ENCODE assay signal across 12 mouse cellular contexts in genomic region chr14:32379395-32380098, GRCm38 (mm10). TPM values are rescaled to one million over a fixed set of nuclear protein-coding genes. Genes with fewer than 3 reads are reported as not detected.
DNase-seq lines count a peak whose midpoint lies in the region; ATAC-seq and TF ChIP-seq lines count a peak whose summit lies in the region.
"Had no signal": no experiment of that assay in that cellular context is flagged by ENCODE, and none has a peak within 500 bp of the region (broad histone marks: within the 10 kb centered on the region; RNA-seq: fewer than 3 reads in every experiment).

No protein-coding gene starts in this region.

- H3K27me3 ChIP-seq in kidney, embryonic 14.5 days (ENCODE audit: control insufficient read depth, insufficient read depth, low read length) = 0 out of 2 replicates have a peak, but pooled peaks cover 11% of the 10 kb centered on the region
- peaks cover 43% of the 10 kb centered on the region for H3K27me3 ChIP-seq in embryonic facial prominence, embryonic 10.5 days (replicated peaks; ENCODE audit: low read depth, poor library complexity, severe bottlenecking)
- H3K27me3 ChIP-seq in hindbrain, embryonic 13.5 days = peaks cover 14% of the 10 kb centered on the region; the same call in 1 of the 2 replicates
- peaks cover 2% of the 10 kb centered on the region; the same call in 1 of the 2 replicates for H3K27me3 ChIP-seq in neural tube, embryonic 11.5 days (ENCODE audit: control insufficient read depth, insufficient read depth, low read length)
- 0 out of 2 replicates have a peak, but pooled peaks cover 9% of the 10 kb centered on the region for H3K27me3 ChIP-seq in liver, postnatal 0 days (ENCODE audit: insufficient read depth, low read length)

- H3K27ac ChIP-seq in kidney, embryonic 14.5 days (ENCODE audit: low read depth, low read length) = no peak overlapping the region
- H3K27ac ChIP-seq in embryonic facial prominence, embryonic 10.5 days (replicated peaks) = no peak overlapping the region; the same call in 1 of the 2 replicates
- H3K27ac ChIP-seq in hindbrain, embryonic 13.5 days = no peak overlapping the region
- no peak overlapping the region for H3K27ac ChIP-seq in neural tube, embryonic 11.5 days (ENCODE audit: low read depth, low read length)
- no peak overlapping the region for H3K27ac ChIP-seq in layer of hippocampus, adult 2 months
- H3K27ac ChIP-seq in liver, postnatal 0 days (ENCODE audit: low read depth) = no peak overlapping the region

- peak overlapping the region; percentile 12; the same call in 1 of the 2 replicates for H3K4me3 ChIP-seq in kidney, embryonic 14.5 days (ENCODE audit: low read length)
- H3K4me3 ChIP-seq in embryonic facial prominence, embryonic 10.5 days = peak overlapping the region; percentile 43
- H3K4me3 ChIP-seq in hindbrain, embryonic 13.5 days = no peak overlapping the region
- H3K4me3 ChIP-seq in neural tube, embryonic 11.5 days (ENCODE audit: low read depth, low read length) = no peak overlapping the region
- H3K4me3 ChIP-seq in layer of hippocampus, adult 2 months = no peak overlapping the region
- H3K4me3 ChIP-seq in liver, postnatal 0 days (ENCODE audit: low read depth, low read length) = no peak overlapping the region

- no peaks in the 10 kb centered on the region for H3K36me3 ChIP-seq in kidney, embryonic 14.5 days (ENCODE audit: control insufficient read depth, insufficient read depth, low read length)
- no peaks in the 10 kb centered on the region for H3K36me3 ChIP-seq in embryonic facial prominence, embryonic 10.5 days (replicated peaks)
- H3K36me3 ChIP-seq in hindbrain, embryonic 13.5 days = no peaks in the 10 kb centered on the region
- H3K36me3 ChIP-seq in neural tube, embryonic 11.5 days (ENCODE audit: control insufficient read depth, insufficient read depth, low read length) = no peaks in the 10 kb centered on the region
- H3K36me3 ChIP-seq in liver, postnatal 0 days (replicated peaks; ENCODE audit: insufficient read depth, low read length) = no peaks in the 10 kb centered on the region

- H3K9ac ChIP-seq in kidney, embryonic 14.5 days (ENCODE audit: low read depth, low read length) = no peak overlapping the region
- no peak overlapping the region for H3K9ac ChIP-seq in hindbrain, embryonic 13.5 days
- no peak overlapping the region for H3K9ac ChIP-seq in neural tube, embryonic 11.5 days (ENCODE audit: low read length)
- H3K9ac ChIP-seq in liver, postnatal 0 days (replicated peaks) = no peak overlapping the region

- TF ChIP-seq EP300 in liver, postnatal 0 days (IDR thresholded peaks at IDR 0.05; ENCODE audit: low read depth) = no peak

- no peak for DNase-seq in kidney, postnatal 14 days
- peak; percentile 64 for DNase-seq in embryonic facial prominence, embryonic 10.5 days (ENCODE audit: low spot score)
- no peak for DNase-seq in neural tube, embryonic 11.5 days (ENCODE audit: low spot score)
- no peak for DNase-seq in testis, postnatal 10 days (ENCODE audit: low spot score)
- DNase-seq in layer of hippocampus, adult 2 months (ENCODE audit: low spot score in 2 of 2) = no peak
- DNase-seq in liver, postnatal 0 days = no peak
- DNase-seq: B cell, adult 2 months; cerebellum, adult 2 months; heart, postnatal 36 days had no signal

- ATAC-seq in kidney, embryonic 14.5 days (ENCODE audit: low FRiP score, low TSS enrichment) = no peak
- no peak for ATAC-seq in hindbrain, embryonic 13.5 days (ENCODE audit: low FRiP score)
- no peak for ATAC-seq in neural tube, embryonic 11.5 days (ENCODE audit: insufficient read depth, low FRiP score, low TSS enrichment)
- ATAC-seq in liver, postnatal 0 days = no peak

- H3K4me1 ChIP-seq in kidney, embryonic 14.5 days (ENCODE audit: control insufficient read depth, insufficient read depth, low read length) = 0 out of 2 replicates have a peak, but pooled peaks cover 2% of the 10 kb centered on the region
- peaks cover 31% of the 10 kb centered on the region for H3K4me1 ChIP-seq in embryonic facial prominence, embryonic 10.5 days
- peaks cover 28% of the 10 kb centered on the region for H3K4me1 ChIP-seq in hindbrain, embryonic 13.5 days (replicated peaks)
- 0 out of 2 replicates have a peak, but pooled peaks cover 2% of the 10 kb centered on the region for H3K4me1 ChIP-seq in neural tube, embryonic 11.5 days (ENCODE audit: control insufficient read depth, insufficient read depth, low read length)
- no peaks in the 10 kb centered on the region for H3K4me1 ChIP-seq in liver, postnatal 0 days (ENCODE audit: insufficient read depth)

- no peak for TF ChIP-seq CTCF in layer of hippocampus, adult 2 months (conservative IDR thresholded peaks at IDR 0.05)
- no peak for TF ChIP-seq CTCF in liver, postnatal 0 days (IDR thresholded peaks at IDR 0.05; ENCODE audit: low read depth)

- peak overlapping the region; percentile 25; the same call in 1 of the 2 replicates for H3K4me2 ChIP-seq in kidney, embryonic 14.5 days (replicated peaks; ENCODE audit: low read depth, low read length)
- peak overlapping the region; percentile 35 for H3K4me2 ChIP-seq in hindbrain, embryonic 13.5 days
- H3K4me2 ChIP-seq in neural tube, embryonic 11.5 days (ENCODE audit: low read depth) = peak overlapping the region; percentile 29
- no peak overlapping the region for H3K4me2 ChIP-seq in liver, postnatal 0 days (ENCODE audit: low read depth, low read length)

- H3K9me3 ChIP-seq in kidney, embryonic 14.5 days (ENCODE audit: control insufficient read depth, low read length) = no peaks in the 10 kb centered on the region
- H3K9me3 ChIP-seq in embryonic facial prominence, embryonic 10.5 days = no peaks in the 10 kb centered on the region
- H3K9me3 ChIP-seq in hindbrain, embryonic 13.5 days = no peaks in the 10 kb centered on the region
- H3K9me3 ChIP-seq in neural tube, embryonic 11.5 days (ENCODE audit: control insufficient read depth, low read length) = no peaks in the 10 kb centered on the region
- no peaks in the 10 kb centered on the region for H3K9me3 ChIP-seq in liver, postnatal 0 days (ENCODE audit: low read length)

- 10% methylated on average over 22 of the region's 22 CpGs for WGBS in kidney, embryonic 14.5 days
- WGBS in embryonic facial prominence, embryonic 10.5 days = 5% methylated on average over 22 of the region's 22 CpGs
- 8% methylated on average over 22 of the region's 22 CpGs for WGBS in hindbrain, embryonic 13.5 days
- 7% methylated on average over 22 of the region's 22 CpGs for WGBS in neural tube, embryonic 11.5 days
- WGBS in liver, postnatal 0 days (ENCODE audit: insufficient replicate concordance) = 19% methylated on average over 22 of the region's 22 CpGs

RNA-seq across cellular contexts. Expression of gene 1700024G13Rik, which starts 8.6 kb away (rescaled TPM):
- polyA plus RNA-seq in kidney, embryonic 14.5 days (2014; fragmentation: Nextera tagmentation; extraction: Ambion mirVana) = not detected in 2 replicates
- polyA plus RNA-seq in embryonic facial prominence, embryonic 10.5 days (2016; fragmentation: Nextera tagmentation; extraction: Ambion mirVana) = not detected in 2 replicates
- polyA plus RNA-seq in hindbrain, embryonic 13.5 days (2015; fragmentation: Nextera tagmentation; extraction: Ambion mirVana) = 0.31 and 1.8 TPM in 2 replicates
- polyA plus RNA-seq in neural tube, embryonic 11.5 days (2014; fragmentation: Nextera tagmentation; extraction: Ambion mirVana) = not detected in 2 replicates
- under 1 TPM in 1 of 2 experiments, not detected in 1; 0.61 TPM for total RNA-seq in layer of hippocampus, adult 2 months (2021)
- polyA plus RNA-seq in liver, postnatal 0 days (2015; fragmentation: Nextera tagmentation; extraction: Ambion mirVana) = not detected in 2 replicates
- total RNA-seq: heart, postnatal 36 days had no signal
- polyA plus RNA-seq: stomach, embryonic 14.5 days had no signal

RNA-seq across cellular contexts. Expression of gene Ogdhl, which starts 57.7 kb away (rescaled TPM):
- 8.7 and 11.3 TPM in 2 replicates for polyA plus RNA-seq in kidney, embryonic 14.5 days (2014; fragmentation: Nextera tagmentation; extraction: Ambion mirVana)
- polyA plus RNA-seq in embryonic facial prominence, embryonic 10.5 days (2016; fragmentation: Nextera tagmentation; extraction: Ambion mirVana) = 19.2 and 20.6 TPM in 2 replicates
- 21.8 and 24.9 TPM in 2 replicates for polyA plus RNA-seq in hindbrain, embryonic 13.5 days (2015; fragmentation: Nextera tagmentation; extraction: Ambion mirVana)
- 16.9 and 18.6 TPM in 2 replicates for polyA plus RNA-seq in neural tube, embryonic 11.5 days (2014; fragmentation: Nextera tagmentation; extraction: Ambion mirVana)
- total RNA-seq in layer of hippocampus, adult 2 months (2021) = 10 to 100 TPM; 89.9 to 96.3 TPM
- 0.49 and 0.58 TPM in 2 replicates for polyA plus RNA-seq in liver, postnatal 0 days (2015; fragmentation: Nextera tagmentation; extraction: Ambion mirVana)

Comparison
In these comparisons a context has a peak if more than half of its experiments do, and no peak if none do; other contexts are left out.
1. H3K4me3 ChIP-seq: peak in kidney, embryonic 14.5 days (single experiment) and embryonic facial prominence, embryonic 10.5 days (single experiment); none in hindbrain, embryonic 13.5 days (single experiment), neural tube, embryonic 11.5 days (single experiment), layer of hippocampus, adult 2 months (single experiment) and liver, postnatal 0 days (single experiment).